Mouse (Mus musculus): ENCODE measurements at regions not wholly inside any gene's neighbourhood (a gene's known extent, or its start where the extent isn't known, plus 50 kb on each side); places are given as distances from the start of the nearest gene placed in this dataset.

DNA sequence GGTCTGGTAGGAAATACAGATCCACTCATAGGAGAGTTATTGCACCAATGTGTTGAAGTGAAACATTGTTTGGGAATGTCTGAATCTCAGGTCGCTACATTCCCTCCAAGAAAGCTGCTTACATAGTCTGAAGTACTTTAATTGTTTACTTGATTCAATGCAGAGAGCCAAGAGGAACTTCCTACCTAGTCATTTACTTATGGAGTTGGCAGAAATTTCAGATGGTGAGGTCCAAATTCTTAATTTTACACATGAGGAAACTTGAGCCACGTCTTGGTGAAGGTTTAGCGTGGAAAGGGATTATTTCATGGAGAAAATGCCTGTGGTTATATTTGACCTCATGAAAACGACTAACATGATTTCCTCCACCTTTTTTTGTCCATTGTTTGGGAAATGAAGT lies 131.5 kb downstream of the Otol1 start:
- H3K9me3 ChIP-seq: no peaks in the 10 kb centered on the region
- H3K27ac ChIP-seq (replicated peaks): no peak overlapping the region
- H3K9ac ChIP-seq: no peak overlapping the region
- no peak for ATAC-seq (ENCODE audit: extremely low read depth, insufficient number of reproducible peaks, low FRiP score, low TSS enrichment)
- no peak overlapping the region for H3K4me2 ChIP-seq
- H3K27me3 ChIP-seq (replicated peaks): no peaks in the 10 kb centered on the region
- H3K4me3 ChIP-seq: no peak overlapping the region
- no peaks in the 10 kb centered on the region for H3K36me3 ChIP-seq
- 64% methylated on average over 4 of the region's 4 CpGs for WGBS
- no peaks in the 10 kb centered on the region for H3K4me1 ChIP-seq

DNA sequence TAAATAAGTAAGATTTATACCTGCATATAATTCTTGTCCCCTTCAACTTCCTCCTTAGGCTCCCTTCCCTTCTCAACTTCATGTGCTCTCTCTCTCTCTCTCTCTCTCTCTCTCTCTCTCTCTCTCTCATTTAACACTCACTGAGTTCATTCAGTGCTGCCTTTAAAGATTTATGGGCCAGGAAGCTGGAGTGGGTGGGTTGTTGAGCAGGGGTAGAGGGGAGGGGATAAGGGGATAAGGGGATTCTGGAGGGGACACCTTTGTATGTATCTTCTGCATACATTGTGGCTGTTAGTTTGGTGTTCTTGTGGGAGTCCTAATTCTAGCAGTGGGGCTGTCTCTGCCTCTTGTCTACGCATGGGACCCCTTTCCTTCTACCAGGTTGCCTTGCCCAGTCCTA lies 138.3 kb downstream of the Otol1 start:
- Histone ChIP-seq H3K9me3 (no peaks in the 10 kb centered on the region), H3K27ac (replicated peaks) (no peak overlapping the region), H3K4me3 (no peak overlapping the region), H3K27me3 (replicated peaks) (no peaks in the 10 kb centered on the region), H3K4me2 (no peak overlapping the region), H3K4me1 (no peaks in the 10 kb centered on the region), H3K9ac (no peak overlapping the region), H3K36me3 (no peaks in the 10 kb centered on the region)
- 67% methylated on average over 1 of the region's 1 CpGs for WGBS
- ATAC-seq (ENCODE audit: extremely low read depth, insufficient number of reproducible peaks, low FRiP score, low TSS enrichment): no peak

DNA sequence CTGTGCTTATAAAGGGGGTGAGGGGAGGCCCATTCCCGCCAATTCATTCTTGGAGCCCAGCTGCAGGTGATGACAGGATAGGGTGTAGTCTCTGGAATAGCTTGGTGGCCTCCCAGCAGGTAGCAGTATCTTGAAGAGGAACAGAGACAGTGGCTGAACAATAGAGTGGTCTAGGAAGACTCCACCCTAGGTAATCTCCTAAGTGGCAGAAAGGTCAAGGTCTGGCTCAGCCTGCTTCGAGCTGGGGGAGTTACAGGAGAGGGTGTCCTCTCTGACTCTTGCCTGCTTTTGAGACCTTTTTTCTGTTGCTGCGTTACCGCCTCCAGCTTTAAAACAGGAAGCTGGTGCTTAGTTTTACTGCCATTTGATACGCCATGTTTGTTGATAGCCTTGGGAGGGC lies 143.7 kb downstream of the Otol1 start:
- H3K9me3 ChIP-seq: no peaks in the 10 kb centered on the region
- no peaks in the 10 kb centered on the region for H3K27me3 ChIP-seq (replicated peaks)
- ATAC-seq (ENCODE audit: extremely low read depth, insufficient number of reproducible peaks, low FRiP score, low TSS enrichment): no peak
- H3K9ac ChIP-seq: no peak overlapping the region
- no peak overlapping the region for H3K4me2 ChIP-seq
- WGBS: 58% methylated on average over 5 of the region's 5 CpGs
- no peak overlapping the region for H3K4me3 ChIP-seq
- H3K36me3 ChIP-seq: no peaks in the 10 kb centered on the region
- H3K4me1 ChIP-seq: no peaks in the 10 kb centered on the region
- H3K27ac ChIP-seq (replicated peaks): no peak overlapping the region

DNA sequence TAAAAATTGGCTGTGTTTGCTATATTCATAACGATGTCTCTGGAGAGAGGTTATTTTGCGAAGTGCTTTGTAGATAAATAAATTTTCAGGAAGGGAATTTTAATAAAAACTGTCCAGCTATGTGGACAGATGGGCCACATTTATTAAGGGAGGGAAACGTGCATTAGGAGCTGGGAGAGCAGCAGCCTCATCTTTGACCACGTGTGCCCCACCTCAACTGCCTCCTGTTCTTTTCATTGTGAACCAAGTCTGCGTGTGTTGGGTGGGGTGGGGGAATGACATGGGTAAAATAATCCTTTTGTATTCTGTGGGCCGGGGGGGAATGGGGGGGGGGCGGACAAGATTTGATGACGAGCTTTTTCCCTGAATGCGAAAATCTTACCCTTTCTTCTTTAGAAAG lies 152.6 kb downstream of the Otol1 start:
- ATAC-seq (ENCODE audit: extremely low read depth, insufficient number of reproducible peaks, low FRiP score, low TSS enrichment): no peak
- no peak overlapping the region for H3K4me3 ChIP-seq
- no peaks in the 10 kb centered on the region for H3K4me1 ChIP-seq
- H3K36me3 ChIP-seq: no peaks in the 10 kb centered on the region
- H3K27me3 ChIP-seq (replicated peaks): no peaks in the 10 kb centered on the region
- H3K9me3 ChIP-seq: no peaks in the 10 kb centered on the region
- H3K4me2 ChIP-seq: no peak overlapping the region
- no peak overlapping the region for H3K27ac ChIP-seq (replicated peaks)
- 74% methylated on average over 9 of the region's 9 CpGs for WGBS
- no peak overlapping the region for H3K9ac ChIP-seq

DNA sequence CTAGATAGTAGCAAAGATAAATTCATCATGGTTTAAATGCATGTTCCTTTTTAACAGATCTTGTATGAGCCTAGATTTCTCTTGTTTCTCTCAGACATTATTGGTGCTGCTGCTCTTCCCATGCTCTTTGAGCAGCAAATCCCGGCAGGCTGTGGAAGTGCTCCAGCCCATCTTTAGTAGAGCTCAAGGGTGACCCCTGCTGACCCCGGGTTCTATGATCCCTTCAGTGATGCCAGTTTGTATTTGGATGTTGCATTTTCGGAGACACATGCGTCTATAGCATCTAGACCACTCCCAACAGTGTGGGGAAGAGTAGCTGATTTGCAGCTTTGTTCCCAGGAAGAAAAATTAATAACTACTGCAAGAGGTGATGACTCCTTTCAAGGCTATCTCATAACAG lies 164.3 kb downstream of the Otol1 start:
- Histone ChIP-seq H3K4me1 (no peaks in the 10 kb centered on the region), H3K4me3 (no peak overlapping the region), H3K4me2 (no peak overlapping the region), H3K9ac (no peak overlapping the region), H3K27me3 (replicated peaks) (no peaks in the 10 kb centered on the region), H3K9me3 (no peaks in the 10 kb centered on the region), H3K36me3 (no peaks in the 10 kb centered on the region), H3K27ac (replicated peaks) (no peak overlapping the region)
- 44% methylated on average over 4 of the region's 4 CpGs for WGBS
- no peak for ATAC-seq (ENCODE audit: extremely low read depth, insufficient number of reproducible peaks, low FRiP score, low TSS enrichment)

DNA sequence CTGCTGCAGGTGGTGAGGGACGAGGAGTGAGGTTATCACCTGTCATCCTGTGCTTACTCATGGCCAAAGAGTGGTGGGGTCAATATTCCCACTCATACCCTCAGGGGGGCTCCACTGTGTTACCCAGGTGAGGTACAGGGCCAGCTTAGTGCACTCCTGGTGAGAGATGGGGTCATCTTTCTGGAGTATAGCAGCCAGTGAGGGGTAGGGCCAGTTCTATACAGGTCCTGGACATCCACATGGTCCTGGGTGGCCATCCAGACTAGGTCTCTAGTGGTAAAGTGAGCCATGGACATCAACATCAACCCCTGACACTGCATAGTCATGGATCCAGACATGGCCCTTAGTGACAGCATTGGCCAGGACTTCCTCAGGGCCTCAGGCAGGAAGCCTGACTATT lies 169.0 kb downstream of the Otol1 start:
- no peaks in the 10 kb centered on the region for H3K36me3 ChIP-seq
- H3K9me3 ChIP-seq: no peaks in the 10 kb centered on the region
- H3K4me3 ChIP-seq: no peak overlapping the region
- ATAC-seq (ENCODE audit: extremely low read depth, insufficient number of reproducible peaks, low FRiP score, low TSS enrichment): no peak
- no peak overlapping the region for H3K27ac ChIP-seq (replicated peaks)
- no peaks in the 10 kb centered on the region for H3K27me3 ChIP-seq (replicated peaks)
- WGBS: 67% methylated on average over 1 of the region's 1 CpGs
- H3K9ac ChIP-seq: no peak overlapping the region
- no peak overlapping the region for H3K4me2 ChIP-seq
- H3K4me1 ChIP-seq: no peaks in the 10 kb centered on the region

DNA sequence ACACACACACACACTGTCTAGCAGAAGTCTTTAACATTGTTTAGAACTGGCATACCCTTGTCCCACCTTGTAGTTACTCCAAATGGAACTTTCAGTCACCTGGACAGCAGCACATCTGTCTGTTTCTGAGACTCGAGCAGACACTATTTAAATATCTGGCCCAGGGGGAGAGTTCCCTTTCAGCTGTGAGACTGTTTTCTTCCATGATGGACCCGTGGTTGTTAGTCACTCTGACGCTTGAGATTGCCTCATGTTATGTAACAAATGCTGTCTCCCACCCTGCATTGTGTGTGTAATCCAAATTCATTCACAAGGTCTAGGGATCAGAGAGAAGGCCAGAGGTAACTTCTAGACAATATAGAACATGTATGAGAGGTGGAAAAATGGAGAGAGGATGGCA lies 174.2 kb downstream of the Otol1 start:
- Histone ChIP-seq H3K9me3 (no peaks in the 10 kb centered on the region), H3K27me3 (replicated peaks) (no peaks in the 10 kb centered on the region), H3K27ac (replicated peaks) (no peak overlapping the region), H3K9ac (no peak overlapping the region), H3K4me2 (no peak overlapping the region), H3K4me3 (no peak overlapping the region), H3K36me3 (no peaks in the 10 kb centered on the region), H3K4me1 (no peaks in the 10 kb centered on the region)
- no peak for ATAC-seq (ENCODE audit: extremely low read depth, insufficient number of reproducible peaks, low FRiP score, low TSS enrichment)
- WGBS: 63% methylated on average over 3 of the region's 3 CpGs

DNA sequence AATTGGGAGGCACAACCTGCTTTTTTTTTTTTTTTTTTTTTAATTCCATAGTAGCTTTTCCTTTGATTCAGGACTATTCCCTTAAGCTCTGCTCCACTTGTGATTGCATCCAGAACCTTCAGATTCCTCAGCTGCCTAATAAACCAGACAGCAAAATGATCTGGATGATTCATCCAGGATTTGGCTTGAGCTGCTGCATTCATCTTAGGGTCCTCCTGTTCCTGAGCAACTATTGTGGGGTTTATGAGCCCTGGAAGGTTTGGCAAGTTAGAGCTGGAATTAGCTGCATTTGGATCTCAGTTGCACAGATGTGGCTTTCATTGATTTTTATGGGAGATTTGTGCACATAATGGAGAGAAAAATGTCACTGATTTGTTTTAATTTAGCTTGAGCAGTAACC lies 183.3 kb downstream of the Otol1 start:
- Histone ChIP-seq H3K4me1 (no peaks in the 10 kb centered on the region), H3K27me3 (replicated peaks) (no peaks in the 10 kb centered on the region), H3K4me2 (no peak overlapping the region), H3K36me3 (no peaks in the 10 kb centered on the region), H3K9ac (no peak overlapping the region), H3K4me3 (no peak overlapping the region), H3K9me3 (no peaks in the 10 kb centered on the region), H3K27ac (replicated peaks) (no peak overlapping the region)
- no peak for ATAC-seq (ENCODE audit: extremely low read depth, insufficient number of reproducible peaks, low FRiP score, low TSS enrichment)

DNA sequence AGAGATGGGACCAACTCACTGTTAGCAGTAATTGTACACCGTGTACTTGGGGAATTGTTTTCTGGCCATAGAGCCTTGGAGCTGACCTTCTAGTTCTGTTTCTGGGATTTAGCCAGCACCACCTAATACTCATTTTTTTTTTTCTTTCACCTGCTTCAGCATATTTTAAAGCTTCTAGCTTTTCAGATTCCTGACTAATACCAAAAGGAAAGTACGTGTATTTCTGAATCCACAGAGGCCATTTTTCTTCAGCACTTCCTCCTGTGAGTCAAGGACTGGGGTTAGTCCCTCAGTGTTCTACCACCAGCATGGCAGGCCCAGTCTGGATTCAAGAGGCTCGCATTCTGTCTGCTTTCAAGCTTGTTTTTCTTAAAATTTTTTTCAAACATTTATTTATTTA lies 189.3 kb downstream of the Otol1 start:
- H3K27me3 ChIP-seq (replicated peaks): no peaks in the 10 kb centered on the region
- WGBS: 77% methylated on average over 3 of the region's 3 CpGs
- H3K4me1 ChIP-seq: no peaks in the 10 kb centered on the region
- no peak overlapping the region for H3K4me2 ChIP-seq
- no peak overlapping the region for H3K9ac ChIP-seq
- no peaks in the 10 kb centered on the region for H3K9me3 ChIP-seq
- no peak overlapping the region for H3K4me3 ChIP-seq
- no peak overlapping the region for H3K27ac ChIP-seq (replicated peaks)
- no peaks in the 10 kb centered on the region for H3K36me3 ChIP-seq
- ATAC-seq (ENCODE audit: extremely low read depth, insufficient number of reproducible peaks, low FRiP score, low TSS enrichment): no peak

DNA sequence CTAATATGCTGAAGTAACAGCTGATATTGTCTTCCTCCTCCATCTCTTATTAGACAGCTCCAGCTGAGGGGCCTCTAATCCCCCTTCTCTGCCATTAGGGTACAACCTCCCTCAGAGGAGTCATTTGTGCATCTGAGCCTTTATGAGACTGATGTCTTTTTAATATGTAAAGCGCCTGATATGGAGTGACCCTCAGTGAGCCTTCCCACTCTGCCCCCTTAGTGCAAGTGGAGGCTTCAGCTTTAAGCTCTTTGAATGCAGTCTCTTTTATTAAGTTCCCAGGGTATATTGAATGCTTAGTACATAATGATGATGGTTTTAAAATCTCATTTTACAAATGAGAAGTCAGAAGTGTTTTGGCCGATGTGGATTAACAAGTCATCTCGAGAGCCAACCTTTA lies 191.5 kb downstream of the Otol1 start:
- Histone ChIP-seq H3K27me3 (replicated peaks) (no peaks in the 10 kb centered on the region), H3K27ac (replicated peaks) (no peak overlapping the region), H3K4me2 (no peak overlapping the region), H3K36me3 (no peaks in the 10 kb centered on the region), H3K4me1 (no peaks in the 10 kb centered on the region), H3K4me3 (no peak overlapping the region), H3K9ac (no peak overlapping the region), H3K9me3 (no peaks in the 10 kb centered on the region)
- no peak for ATAC-seq (ENCODE audit: extremely low read depth, insufficient number of reproducible peaks, low FRiP score, low TSS enrichment)
- 71% methylated on average over 3 of the region's 3 CpGs for WGBS

DNA sequence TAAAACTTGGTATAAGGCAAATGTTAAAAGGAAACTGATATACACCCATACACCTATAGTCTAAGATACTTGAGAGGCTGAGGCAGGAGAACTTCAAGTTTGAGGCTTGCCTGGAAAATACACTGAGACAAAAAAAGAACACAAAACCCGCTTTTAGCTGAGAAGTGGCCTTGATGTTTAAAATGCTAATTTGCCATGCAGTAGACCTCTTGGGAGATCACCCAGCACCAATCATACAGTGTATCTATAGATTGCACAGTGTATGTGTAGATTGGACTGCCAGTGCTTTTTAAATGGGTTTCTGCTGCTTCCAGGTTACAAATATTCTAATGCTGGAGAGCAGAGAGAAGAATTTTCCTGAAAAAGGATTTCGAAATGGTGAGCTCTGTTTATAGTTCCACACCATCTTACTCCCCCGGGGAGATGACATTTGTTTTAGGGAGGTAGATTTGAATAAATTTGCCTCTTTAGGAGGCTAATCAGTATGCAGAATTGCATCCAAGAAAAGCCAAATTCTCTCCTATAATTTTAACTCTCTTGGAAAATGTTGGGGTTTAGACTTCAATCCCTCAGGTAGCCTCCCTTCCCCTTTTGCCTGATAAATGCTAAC lies 194.0 kb downstream of the Otol1 start:
- no peaks in the 10 kb centered on the region for H3K4me1 ChIP-seq
- no peak overlapping the region for H3K4me2 ChIP-seq
- ATAC-seq (ENCODE audit: extremely low read depth, insufficient number of reproducible peaks, low FRiP score, low TSS enrichment): no peak
- no peaks in the 10 kb centered on the region for H3K36me3 ChIP-seq
- no peaks in the 10 kb centered on the region for H3K27me3 ChIP-seq (replicated peaks)
- 63% methylated on average over 3 of the region's 3 CpGs for WGBS
- no peaks in the 10 kb centered on the region for H3K9me3 ChIP-seq
- H3K27ac ChIP-seq (replicated peaks): no peak overlapping the region
- H3K4me3 ChIP-seq: no peak overlapping the region
- H3K9ac ChIP-seq: no peak overlapping the region

DNA sequence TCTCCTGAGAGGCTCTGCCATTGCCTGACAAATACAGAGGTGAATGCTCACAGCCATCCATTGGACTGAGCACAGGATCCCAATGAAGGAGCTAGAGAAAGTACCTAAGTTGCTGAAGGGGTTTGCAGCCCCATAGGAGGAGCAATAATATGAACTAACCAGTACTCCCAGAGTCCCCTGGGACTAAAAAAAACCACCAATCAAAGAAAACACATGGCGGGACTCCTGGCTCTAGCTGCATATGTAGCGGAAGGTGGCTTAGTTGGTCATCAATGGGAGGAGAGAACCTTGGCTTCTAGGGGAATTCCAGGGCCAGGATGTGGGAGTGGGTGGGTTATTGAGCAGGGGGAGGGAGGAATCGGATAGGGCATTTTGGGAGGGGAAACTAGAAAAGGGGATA lies 207.8 kb downstream of the Otol1 start:
- 85% methylated on average over 3 of the region's 3 CpGs for WGBS
- no peak for ATAC-seq (ENCODE audit: extremely low read depth, insufficient number of reproducible peaks, low FRiP score, low TSS enrichment)
- Histone ChIP-seq H3K9ac (no peak overlapping the region), H3K27ac (replicated peaks) (no peak overlapping the region), H3K4me1 (no peaks in the 10 kb centered on the region), H3K4me2 (no peak overlapping the region), H3K27me3 (replicated peaks) (no peaks in the 10 kb centered on the region), H3K36me3 (no peaks in the 10 kb centered on the region), H3K4me3 (no peak overlapping the region), H3K9me3 (no peaks in the 10 kb centered on the region)

Measured in heart, embryonic 13.5 days (tissue).